Mouse (Mus musculus): ENCODE results near the gene Anapc15.

Anapc15 gene

DNA sequence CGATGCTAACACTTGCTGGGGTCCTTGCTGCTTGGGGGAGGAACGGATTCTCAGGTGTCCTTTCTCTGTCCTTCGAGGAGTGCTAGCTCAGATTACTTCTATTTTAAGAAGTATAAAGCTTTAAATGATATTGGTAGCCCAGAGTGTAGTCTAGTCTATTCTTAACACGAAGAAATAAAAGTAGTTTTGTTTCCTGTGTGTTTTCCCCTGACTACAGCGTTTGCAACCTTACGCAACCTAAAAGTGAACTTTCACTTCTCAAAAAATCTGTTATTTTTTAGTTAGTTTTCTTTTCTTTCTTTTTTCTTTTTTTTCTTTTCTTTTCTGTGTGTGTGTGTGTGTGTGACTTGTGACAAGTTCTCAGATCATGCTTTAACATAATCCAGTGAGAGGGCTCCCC lies 11.8 kb upstream of the Anapc15 start:
- no peak for DNase-seq

DNA sequence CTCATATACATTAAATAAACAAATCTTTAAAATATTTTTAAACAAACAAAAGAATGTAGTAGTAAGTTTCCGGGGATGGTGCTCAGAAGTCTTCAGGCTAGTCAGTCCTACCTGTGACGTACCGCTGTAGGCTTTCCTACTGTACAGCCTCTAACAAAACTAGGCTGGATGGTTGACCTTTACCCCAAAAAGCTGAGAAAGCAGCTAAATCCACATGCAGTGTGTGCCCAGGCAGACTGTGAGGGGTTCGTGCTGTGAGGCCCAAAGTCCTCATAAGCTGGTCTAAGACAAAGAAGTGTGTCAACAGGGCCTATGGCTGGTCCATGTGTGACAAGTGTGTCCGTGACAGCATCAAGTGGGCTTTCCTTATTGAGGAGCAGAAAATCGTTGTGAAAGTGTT lies 10.7 kb upstream of the Anapc15 start:
- DNase-seq = no peak

DNA sequence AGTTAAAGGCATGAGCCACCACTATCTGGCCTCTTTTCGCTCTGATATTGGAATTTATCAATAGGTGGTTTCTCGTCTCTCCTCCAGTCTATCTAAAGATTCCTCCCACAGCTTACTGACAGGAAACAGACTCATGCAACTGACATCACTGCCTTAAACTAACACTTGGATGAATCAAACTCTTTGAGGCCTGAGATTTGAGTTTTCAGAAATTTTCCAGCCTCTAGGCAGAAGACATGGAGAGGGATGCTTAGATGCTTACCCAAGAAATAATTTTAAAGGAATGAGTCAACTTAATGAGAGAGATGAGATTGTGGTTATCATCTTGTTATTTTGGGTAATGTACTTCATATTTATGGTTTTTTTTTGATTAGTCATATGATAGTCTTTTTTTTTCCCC lies 9.7 kb upstream of the Anapc15 start:
- no peak for DNase-seq

- no peak for DNase-seq
These were observed 6.4 kb upstream of the Anapc15 start, which contains the start of gene Folr2 for GRCm38 (mm10) chr7:101857094-101857493. Folr2 (minus strand) TSS chr7:101857194.

- DNase-seq = no peak
These were observed 5.2 kb upstream of the Anapc15 start for GRCm38 (mm10) chr7:101858362-101858761.

- DNase-seq = peak; percentile 46
These were observed 2.5 kb upstream of the Anapc15 start for GRCm38 (mm10) chr7:101860978-101861377.

DNA sequence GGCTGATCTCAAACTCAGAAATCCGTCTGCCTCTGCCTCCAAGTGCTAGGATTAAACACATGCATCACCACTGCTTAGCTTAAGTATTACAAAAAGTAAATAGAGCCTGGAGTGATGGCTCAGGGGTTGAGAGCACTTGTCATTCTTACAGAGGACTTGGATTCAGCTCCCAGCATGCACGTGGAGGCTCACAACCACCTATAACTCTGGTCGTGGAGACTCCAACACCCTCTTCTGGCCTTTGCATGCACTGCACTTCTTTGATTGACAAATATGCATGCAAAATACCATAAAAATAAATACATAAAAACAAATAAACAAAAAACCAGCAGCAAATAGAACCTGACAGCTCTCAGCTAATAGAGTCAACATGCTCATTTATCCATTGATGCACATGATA lies 1.2 kb upstream of the Anapc15 start:
- DNase-seq = no peak

- no peak for DNase-seq
These were observed 3.2 kb downstream of the Anapc15 start for GRCm38 (mm10) chr7:101866491-101867265.

DNA sequence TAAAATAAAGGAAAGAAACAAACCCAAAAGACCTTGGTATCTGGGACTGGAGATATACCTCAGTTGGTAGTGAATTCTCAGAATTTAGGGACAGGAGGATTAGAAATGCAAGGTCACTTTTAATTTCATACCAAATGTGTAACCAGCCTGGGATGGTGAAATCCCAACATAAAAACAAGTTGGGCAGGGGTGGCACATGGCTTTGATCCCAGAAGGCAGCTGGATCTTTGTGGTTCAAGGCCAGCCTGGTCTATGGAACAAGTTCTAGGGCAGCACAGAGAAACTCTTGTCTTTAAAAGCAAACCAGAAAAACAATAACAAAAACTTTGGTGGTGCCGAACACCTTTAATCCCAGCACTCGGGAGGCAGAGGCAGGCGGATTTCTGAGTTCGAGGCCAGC lies 4.0 kb downstream of the Anapc15 start:
- DNase-seq = no peak

DNA sequence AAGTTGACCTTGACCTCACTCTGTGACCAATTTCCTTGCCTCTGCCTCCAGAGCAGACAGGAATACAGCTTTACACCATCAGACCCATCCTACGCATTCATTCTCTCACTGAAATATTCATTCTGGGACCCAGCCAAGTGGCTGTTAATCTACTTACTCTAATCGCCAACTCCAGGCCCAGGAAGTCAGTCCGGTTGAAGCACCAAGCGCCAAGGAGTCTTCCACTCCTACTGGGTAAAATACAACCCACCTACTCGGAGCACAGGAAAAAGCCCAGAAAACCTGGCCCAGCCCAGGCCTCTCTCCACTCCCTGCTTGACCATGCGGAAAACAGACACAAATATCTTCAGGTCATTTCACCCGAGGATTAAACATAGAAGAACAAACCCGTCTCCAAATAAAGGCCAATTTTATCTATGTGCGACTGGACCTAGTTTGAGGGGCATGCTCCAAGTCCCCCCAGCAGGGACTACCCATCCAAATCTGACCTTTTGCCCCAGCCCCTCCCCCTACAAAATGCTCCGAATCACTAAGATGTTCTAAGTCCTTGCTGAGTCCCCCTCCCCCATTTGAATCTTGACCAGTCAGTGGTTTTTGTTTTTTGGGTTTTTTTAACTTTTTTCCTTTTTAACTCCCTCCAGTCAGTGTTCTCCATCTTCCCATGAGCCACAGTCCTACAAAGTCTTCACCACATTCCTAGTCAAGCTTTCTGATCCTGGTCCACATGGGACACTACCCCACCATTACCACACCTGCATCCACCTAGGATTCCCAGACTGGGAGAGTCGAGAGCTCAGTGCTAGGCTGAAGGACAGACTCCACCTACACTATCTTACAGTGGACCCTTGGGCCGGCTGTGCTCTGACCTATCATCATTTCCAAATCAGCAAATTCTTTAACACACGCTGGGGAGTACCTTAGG lies 5.0 kb downstream of the Anapc15 start:
- DNase-seq = peak; percentile 60

DNA sequence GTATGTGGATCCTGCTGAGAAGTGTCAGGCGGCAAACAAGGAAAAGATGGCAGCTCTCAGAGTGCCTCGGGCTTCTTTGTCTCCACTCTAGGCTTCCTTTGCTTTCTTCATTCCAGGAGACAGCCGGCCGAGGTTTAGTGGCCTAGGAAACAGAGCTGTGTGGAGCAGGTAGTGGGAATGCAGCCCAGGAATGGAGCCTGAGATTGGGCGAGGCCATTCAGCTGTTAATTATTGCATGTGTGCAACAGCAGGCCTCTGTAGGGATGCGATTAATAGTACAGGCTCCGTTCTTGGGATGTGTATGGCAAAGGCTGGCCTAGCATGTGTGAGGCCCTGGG lies 5.6 kb downstream of the Anapc15 start:
- DNase-seq = peak; percentile 19

DNA sequence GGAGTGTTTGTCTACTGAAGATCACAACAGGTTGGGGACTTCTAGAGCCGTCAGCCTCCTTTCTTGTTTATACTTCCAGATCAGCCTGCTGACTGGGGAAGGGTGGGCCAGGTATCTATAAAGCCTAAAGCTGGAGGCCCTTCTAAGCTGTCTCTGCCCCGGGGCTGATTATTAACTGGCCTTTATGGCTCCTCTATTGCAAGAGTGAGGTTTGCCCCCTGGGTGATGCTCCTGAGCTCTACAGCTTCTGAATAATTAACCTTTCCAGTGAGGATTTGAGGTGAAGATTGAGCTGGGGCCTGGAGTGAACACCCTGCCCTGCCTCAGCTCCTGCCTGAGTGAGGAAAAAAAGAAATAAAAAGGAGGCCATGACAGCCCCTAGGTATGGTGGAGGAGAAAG lies 7.1 kb downstream of the Anapc15 start, which contains the start of gene Folr1:
Folr1 (minus strand) TSS at position 160 of the 400 bp plus-strand sequence.
- peak; percentile 66 for DNase-seq

DNA sequence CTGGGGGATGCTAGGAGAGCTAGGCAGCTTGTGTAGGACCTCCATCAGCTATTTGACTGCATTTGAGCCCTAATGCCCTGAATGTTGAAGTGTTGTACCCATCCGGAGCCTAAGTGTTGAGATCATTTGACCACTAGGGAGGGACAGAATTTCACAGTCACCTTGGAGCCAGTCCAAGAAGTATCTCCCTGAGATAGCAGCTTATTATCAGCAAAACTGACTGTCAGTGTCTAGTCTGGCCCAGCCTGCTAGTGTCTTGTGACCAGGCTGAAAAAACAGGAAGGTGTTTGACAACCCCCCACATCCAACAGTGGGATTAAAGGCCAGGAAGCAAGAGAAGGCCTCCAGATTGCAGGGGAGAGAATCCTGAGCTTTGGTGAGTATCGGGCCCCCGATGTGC lies 7.8 kb downstream of the Anapc15 start:
- DNase-seq = peak; percentile 27

DNA sequence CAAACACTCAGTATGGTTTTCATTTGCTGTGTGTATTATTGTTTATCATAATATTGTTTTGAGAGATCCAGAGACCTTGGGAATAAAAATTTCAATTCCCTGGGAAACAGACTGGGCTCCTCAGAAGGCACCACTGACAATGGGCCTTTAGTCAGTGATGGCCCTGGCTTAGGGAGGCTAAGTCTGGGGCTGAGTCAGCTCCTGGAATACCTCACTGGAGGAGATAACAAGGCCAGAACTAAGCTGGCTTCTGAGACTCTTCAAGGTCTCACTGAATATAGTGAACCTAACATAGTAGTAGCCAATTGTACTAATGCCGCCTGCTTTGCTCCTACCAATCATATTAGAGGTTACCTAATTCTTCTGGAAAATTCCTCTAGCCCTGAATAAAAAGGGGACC lies 12.5 kb downstream of the Anapc15 start:
- DNase-seq = no peak

- DNase-seq = no peak
These were observed 17.3 kb downstream of the Anapc15 start for GRCm38 (mm10) chr7:101880855-101881254.

DNA sequence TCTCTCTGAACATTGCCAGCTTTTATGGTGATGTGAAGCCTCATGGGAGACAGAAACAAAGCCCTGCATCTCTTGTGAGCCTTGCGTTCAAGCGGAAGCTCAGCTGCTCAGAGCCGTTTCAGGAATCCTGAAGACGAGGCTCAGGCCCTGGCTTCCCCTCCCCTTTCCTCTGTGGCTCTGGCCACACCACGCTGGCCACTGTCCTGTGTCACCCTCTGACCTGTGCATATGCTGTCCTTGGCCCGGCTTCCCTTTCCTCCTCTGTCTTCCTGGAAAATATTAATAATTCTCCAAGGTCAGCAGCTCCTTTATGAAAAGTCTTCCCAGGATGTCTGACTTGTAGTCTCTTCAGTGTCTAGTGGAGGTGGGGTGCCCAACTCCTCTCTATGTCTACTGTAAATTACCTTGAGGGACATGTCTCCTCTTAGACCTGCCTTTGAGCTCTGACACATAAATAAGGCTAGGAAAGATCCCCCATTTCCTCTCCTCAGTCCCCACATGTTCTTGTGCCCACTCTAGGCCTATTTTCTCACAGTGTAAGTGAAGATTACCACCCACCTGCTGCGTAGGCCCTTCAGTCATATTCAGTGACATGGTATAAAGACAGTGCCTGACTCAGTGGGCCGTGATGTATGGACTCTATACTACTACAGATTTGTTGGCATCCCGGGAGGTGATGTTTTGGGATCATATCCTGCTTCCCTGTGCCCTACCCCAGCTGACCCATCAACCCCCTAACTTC lies 19.1 kb downstream of the Anapc15 start:
- DNase-seq = peak; percentile 71

- DNase-seq = no peak
These were observed 20.6 kb downstream of the Anapc15 start for GRCm38 (mm10) chr7:101884160-101884559.

GRCm38 (mm10) chr7:101886274-101886673 lies 22.8 kb downstream of the Anapc15 start:
- DNase-seq = no peak

DNA sequence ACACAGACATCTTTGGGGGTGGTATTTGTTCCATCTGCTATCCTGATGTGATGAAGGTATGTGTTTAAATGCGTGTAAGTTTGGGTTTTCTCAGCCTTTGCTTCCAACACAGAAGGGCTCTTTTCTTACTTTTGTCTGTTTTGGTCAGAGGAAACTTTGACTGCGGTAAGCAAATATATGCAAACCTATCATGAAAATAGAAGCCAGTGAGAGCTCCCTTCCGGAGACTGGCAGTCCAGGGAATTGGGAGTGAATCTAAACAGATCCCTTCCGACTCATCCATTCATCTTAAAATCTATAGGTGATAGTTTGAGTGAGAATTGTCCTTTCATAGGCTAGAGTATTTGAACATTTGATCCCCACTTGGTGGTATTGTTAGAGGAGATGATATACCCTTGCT lies 24.9 kb downstream of the Anapc15 start:
- DNase-seq = no peak

DNA sequence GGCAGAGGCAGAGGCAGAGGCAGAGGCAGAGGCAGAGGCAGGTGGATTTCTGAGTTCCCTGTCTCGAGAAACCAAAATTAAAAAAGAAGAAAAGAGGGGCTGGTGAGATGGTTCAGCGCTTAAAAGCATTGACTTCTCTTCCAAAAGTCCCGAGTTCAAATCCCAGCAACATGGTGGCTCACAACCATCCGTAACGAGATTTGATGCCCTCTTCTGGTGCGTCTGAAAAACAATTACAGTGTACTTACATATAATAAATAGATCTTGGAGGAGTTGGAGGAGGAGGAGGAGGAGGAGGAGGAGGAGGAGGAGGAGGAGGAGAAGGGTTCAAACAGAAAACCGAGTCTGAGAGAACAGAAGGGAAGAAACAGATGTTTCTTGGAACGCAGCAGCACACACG lies 32.2 kb downstream of the Anapc15 start:
- no peak for DNase-seq

- DNase-seq = peak; percentile 97
These were observed 32.9 kb downstream of the Anapc15 start for GRCm38 (mm10) chr7:101896104-101897066.
